Mouse (Mus musculus) kidney, adult 18-20 months (tissue): Measurements from ENCODE around the gene Brd1.
"Not testable (repeated sequence)": the region's sequence is repeated elsewhere in the genome, so short reads cannot be mapped to it uniquely, and the experiment has no call there.

Source experiments
- DNase-seq: peaks from one replicate; pipeline ENCODE4 v3.0.0; 2021

The Brd1 gene

DNA sequence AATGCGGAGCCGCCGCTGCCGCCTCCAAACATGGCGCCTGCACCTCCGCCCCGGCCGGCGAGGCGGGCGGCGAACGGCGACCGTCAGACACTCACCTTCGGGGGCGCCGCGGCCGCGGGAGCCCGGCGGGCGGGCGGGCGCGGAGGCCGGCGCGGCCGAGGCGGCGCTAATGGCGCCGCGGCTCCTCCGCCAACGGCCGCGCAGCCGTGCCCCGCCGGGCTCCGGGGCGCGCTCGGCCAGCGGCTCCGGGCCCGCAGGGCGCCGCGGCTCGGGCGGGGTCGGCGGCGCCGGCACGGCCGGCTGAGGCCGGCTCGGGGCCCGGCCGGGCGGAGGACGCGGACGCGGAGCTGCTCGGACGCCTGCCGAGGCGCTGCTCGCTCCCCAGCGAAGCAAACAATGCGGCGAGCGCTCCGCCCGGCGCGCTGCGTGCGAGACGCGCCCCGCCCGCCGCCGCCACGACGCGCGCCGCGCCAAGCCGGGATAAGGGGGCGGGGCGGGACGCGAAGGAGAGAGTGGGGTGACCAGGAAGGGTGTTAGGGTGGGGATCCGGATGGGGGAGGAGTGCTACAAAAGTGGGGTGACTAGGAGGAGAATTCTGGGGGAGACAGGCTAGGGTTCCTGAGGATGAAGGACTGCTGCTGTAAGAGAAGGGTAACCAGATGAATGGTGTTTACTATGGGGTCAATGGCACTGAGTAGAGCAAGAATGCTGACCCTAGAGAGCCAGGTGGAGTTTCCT, at the start of gene Brd1:
TSS of gene Brd1 (minus strand) at position 400 of the 738 bp plus-strand sequence.
- peak; percentile 85 for DNase-seq

DNA sequence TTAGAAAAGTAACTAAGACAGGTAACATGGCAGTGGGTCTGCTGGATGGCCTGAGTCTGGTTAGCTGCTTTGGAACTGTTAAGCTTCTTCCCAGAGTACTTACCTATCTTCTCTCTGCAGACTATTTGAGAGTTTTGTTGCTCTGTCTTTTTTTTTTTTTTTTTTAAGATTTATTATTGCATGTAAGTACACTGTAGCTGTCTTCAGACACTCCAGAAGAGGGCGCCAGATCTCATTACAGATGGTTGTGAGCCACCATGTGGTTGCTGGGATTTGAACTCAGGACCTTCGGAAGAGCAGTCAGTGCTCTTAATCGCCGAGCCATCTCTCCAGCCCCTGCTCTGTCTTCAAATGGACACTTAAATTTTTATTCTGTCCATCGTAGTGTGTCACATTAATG, 40.6 kb upstream of the Brd1 start:
- not testable (repeated sequence) for DNase-seq

DNA sequence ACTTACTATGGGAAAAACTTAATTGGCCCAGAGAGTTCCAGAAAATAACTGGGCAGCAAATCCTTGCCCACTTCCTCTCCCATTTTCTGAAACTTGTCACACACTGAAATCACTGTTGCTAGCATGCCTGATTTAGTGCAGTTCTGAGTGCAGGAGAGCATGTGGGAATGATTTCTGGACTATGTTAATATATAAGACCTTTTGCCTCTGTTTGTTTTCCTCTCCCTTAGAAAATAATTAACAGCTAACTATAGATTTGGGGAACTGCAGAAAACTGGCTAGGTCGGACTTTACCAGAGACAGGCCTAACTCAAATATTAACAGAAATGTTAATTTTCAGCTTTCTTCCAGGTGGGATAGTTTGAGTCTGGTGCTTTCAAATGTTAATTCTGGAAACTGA, 34.5 kb upstream of the Brd1 start:
- DNase-seq: no peak

DNA sequence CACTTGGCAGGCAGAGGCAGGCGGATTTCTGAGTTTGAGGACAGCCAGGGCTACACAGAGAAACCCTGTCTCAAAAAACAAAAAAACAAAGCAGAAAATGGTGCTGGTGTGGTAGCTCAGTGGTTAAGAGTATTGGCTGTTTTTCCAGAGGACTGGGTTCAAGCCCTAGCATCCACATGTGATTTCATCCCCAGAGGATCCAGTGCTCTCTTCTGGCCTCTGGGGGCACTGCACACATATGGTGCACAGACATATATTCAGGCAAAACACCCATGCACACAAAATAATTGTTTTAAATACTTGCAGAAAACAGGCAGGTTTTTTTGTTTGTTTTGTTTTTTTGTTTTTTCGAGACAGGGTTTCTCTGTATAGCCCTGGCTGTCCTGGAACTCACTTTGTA, 32.1 kb upstream of the Brd1 start:
- not testable (repeated sequence) for DNase-seq

GRCm38 (mm10) chr15:88761551-88761950, 27.5 kb upstream of the Brd1 start:
- DNase-seq: no peak

- peak; percentile 29 for DNase-seq
Observed at GRCm38 (mm10) chr15:88758061-88758460, 24.0 kb upstream of the Brd1 start.

- no peak for DNase-seq
Observed at GRCm38 (mm10) chr15:88755761-88756160, 21.7 kb upstream of the Brd1 start.

GRCm38 (mm10) chr15:88754896-88755295, 20.9 kb upstream of the Brd1 start:
- no peak for DNase-seq

GRCm38 (mm10) chr15:88752403-88752733, 18.3 kb upstream of the Brd1 start:
- DNase-seq: no peak

- peak; percentile 78 for DNase-seq
Observed at GRCm38 (mm10) chr15:88751564-88752402, 17.8 kb upstream of the Brd1 start, which contains the start of gene Zbed4. TSS of gene Zbed4 (plus strand) at chr15:88751660.

GRCm38 (mm10) chr15:88750677-88751563, 16.9 kb upstream of the Brd1 start:
- DNase-seq: peak; percentile 98

DNA sequence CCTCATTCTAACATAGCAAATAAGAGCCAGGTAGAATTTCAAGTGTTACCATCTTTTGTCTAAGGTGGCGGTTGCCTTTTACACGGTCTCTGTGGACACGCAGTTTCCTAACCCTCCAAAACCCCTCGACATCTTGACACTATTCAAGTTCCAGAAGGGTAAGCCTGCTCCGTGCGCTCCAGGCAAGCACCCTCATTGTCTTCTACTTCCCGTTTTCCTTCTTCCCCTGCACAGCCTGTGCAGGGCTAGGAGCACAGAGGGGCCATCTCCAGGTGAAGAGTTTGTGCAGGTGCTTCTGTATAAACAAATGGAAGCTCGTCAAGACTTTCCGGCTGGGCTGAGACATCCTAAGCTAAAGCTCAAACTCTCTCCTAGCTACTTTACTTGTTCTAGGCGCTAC, 16.0 kb upstream of the Brd1 start:
- DNase-seq: no peak

DNA sequence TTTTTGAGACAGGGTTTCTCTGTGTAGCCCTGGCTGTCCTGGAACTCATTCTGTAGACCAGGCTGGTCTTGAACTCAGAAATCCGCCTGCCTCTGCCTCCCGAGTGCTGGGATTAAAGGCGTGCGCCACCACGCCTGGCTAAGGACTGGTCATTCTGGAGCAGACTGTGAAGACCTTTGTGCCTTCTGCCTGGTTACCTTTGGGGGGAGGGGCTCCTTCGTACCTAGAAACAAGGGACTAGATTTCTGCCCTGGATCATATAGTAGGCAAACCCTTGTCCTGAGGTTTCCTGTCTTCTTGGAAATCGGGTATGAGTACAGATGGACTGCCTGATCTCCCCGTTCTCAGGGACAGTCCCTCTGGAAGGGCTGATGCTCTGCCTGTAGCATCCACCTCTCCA, 15.6 kb upstream of the Brd1 start:
- DNase-seq: not testable (repeated sequence)

DNA sequence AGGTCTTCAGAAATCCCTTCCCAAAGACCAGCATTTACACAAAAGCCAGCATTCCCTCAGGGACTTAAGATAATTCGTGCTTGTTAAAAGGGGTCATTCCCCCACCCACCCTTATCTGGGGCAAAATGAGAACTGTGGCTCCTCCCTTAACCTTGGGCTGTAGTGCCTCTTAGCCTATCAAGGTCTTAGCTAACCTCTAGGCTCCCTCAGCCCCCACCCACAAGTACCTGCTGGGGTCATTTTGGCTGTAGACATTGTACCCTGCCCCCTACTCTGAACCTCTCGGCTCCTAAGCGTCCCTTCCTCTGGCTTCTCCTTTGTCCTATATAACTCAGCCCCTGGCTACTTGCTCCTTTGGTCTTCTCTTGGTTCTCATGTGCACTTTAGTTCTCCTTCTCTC, 11.9 kb upstream of the Brd1 start:
- no peak for DNase-seq

GRCm38 (mm10) chr15:88745347-88745746, 11.3 kb upstream of the Brd1 start:
- DNase-seq: no peak

GRCm38 (mm10) chr15:88743371-88743770, 9.3 kb upstream of the Brd1 start:
- not testable (repeated sequence) for DNase-seq

- no peak for DNase-seq
Observed at GRCm38 (mm10) chr15:88741366-88741765, 7.3 kb upstream of the Brd1 start.

- DNase-seq: no peak
Observed at GRCm38 (mm10) chr15:88738466-88738865, 4.4 kb upstream of the Brd1 start.

- DNase-seq: no peak
Observed at GRCm38 (mm10) chr15:88736166-88736565, 2.1 kb upstream of the Brd1 start.

- DNase-seq: peak; percentile 79
Observed at GRCm38 (mm10) chr15:88733041-88733751, 837 bp downstream of the Brd1 start.

DNA sequence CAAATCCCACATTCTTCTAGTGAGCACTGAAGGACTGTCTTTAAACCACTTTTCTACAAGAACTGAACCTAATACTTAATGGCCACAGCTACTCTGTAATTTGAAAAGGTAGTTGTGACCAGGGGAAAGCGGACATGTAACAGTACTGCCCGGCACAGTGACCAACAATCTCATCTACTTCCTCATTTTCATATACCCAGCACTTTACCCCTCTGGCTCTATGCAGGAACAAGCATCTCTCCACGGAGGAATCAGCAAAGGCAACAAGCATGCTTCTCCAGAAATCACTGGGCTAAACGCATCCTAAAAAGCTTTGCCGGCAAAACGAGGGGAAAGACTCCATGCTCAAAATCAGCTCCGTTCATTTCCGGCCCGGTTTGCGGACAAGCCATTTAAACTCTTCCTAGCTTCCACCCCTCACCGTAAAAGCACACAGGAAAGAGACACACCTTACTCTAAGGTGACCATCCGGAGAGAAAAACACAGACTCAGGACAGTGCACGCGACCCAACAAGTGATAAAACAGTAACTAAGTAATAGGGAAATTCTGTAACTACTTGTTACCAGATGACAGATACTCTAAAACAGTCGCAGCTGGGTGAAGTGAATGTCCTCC, 1.5 kb downstream of the Brd1 start:
- no peak for DNase-seq

- no peak for DNase-seq
Observed at GRCm38 (mm10) chr15:88730717-88731116, 3.3 kb downstream of the Brd1 start.
